Mouse (Mus musculus) ES-E14 (cell line): ENCODE results near the gene U2surp. TPM values are rescaled to one million over a fixed set of nuclear protein-coding genes. Genes with fewer than 3 reads are reported as not detected.

Experiments used
- DNase-seq: peaks from one replicate; pipeline ENCODE4 v3.0.0-alpha.2; 2013; ENCODE audit warnings: low read depth, low spot score
- H3K27ac ChIP-seq: 2 replicates; pipeline ENCODE4 v1.5.1; 2012; ENCODE audit warnings: low read depth, mild to moderate bottlenecking, low read length, moderate library complexity, mixed read lengths; ENCODE audit not compliant: poor library complexity, insufficient read depth, severe bottlenecking
- H3K36me3 ChIP-seq: 2 replicates; pipeline ENCODE4 v1.6.1; 2012; ENCODE audit warnings: mild to moderate bottlenecking, low read length, moderate library complexity, mixed read lengths; ENCODE audit not compliant: control insufficient read depth, poor library complexity, insufficient read depth, severe bottlenecking
- H3K4me1 ChIP-seq, 2 experiments: fragments of 150-350 bp in 1 of 2; sonication (generic) in 1 of 2; 2 replicates each; pipeline ENCODE4 v1.6.1; 2012; ENCODE audit warnings: low read length in 2 of 2, mild to moderate bottlenecking in 1 of 2, mixed read lengths in 1 of 2; ENCODE audit not compliant: control insufficient read depth in 2 of 2, insufficient read depth in 2 of 2, poor library complexity in 1 of 2
- H3K4me3 ChIP-seq, 2 experiments: fragments of 150-350 bp in 1 of 2; sonication (generic) in 1 of 2; 2 replicates each; pipeline ENCODE4 v1.5.1; 2012; ENCODE audit warnings: low read length in 2 of 2, low read depth in 1 of 2, mild to moderate bottlenecking in 1 of 2, mixed read lengths in 1 of 2; ENCODE audit not compliant: insufficient read depth in 1 of 2, poor library complexity in 1 of 2, severe bottlenecking in 1 of 2
- H3K9ac ChIP-seq: 2 replicates; pipeline ENCODE4 v1.6.1; 2012; ENCODE audit warnings: low read depth, mild to moderate bottlenecking, low read length, mixed read lengths; ENCODE audit not compliant: poor library complexity, insufficient read depth, severe bottlenecking
- H3K9me3 ChIP-seq: fragments of 150-350 bp; sonication (generic); 2 replicates; pipeline ENCODE4 v1.6.1; 2012; ENCODE audit warnings: low read depth, mild to moderate bottlenecking, low read length; ENCODE audit not compliant: control insufficient read depth, insufficient read depth
- CHD2 ChIP-seq: IDR thresholded peaks from 2 replicates; pipeline ENCODE4 v1.6.1; 2014; ENCODE audit warnings: mild to moderate bottlenecking, low read depth, low read length, inconsistent platforms
- HCFC1 ChIP-seq: IDR thresholded peaks from 2 replicates; pipeline ENCODE4 v1.6.1; 2012; ENCODE audit warnings: low read length, inconsistent platforms, borderline replicate concordance; ENCODE audit not compliant: insufficient read depth
- MAFK ChIP-seq: IDR thresholded peaks from 2 replicates; pipeline ENCODE4 v1.6.1; 2014; ENCODE audit warnings: mild to moderate bottlenecking, low read depth, low read length, inconsistent platforms; ENCODE audit not compliant: insufficient read depth
- ZC3H11A ChIP-seq: IDR thresholded peaks from 2 replicates; pipeline ENCODE4 v1.6.1; 2012; ENCODE audit warnings: low read depth, mild to moderate bottlenecking, inconsistent platforms, low read length, borderline replicate concordance
- ZNF384 ChIP-seq: IDR thresholded peaks from 2 replicates; pipeline ENCODE4 v1.6.1; 2012; ENCODE audit warnings: low read depth, low read length, inconsistent platforms
- in situ Hi-C, 2 experiments: fragments of 600-800 bp; cut with MboI; formaldehyde crosslinking; loops; one replicate each; pipeline ENCODE4 v1.15.1; 2025; ENCODE audit warnings: low sequenced_read_pairs in 2 of 2, inconsistent platforms in 1 of 2; ENCODE audit not compliant: unreplicated experiment in 2 of 2
- total RNA-seq: library from RNA; depleted of rRNA; stranded (reverse); fragments of 300-350 nt; gene quantifications from 2 replicates; pipeline ENCODE4 v1.2.3, GENCODE M21; 2012

U2surp gene
- total RNA-seq, 1 experiment, result 95.3 TPM

DNA sequence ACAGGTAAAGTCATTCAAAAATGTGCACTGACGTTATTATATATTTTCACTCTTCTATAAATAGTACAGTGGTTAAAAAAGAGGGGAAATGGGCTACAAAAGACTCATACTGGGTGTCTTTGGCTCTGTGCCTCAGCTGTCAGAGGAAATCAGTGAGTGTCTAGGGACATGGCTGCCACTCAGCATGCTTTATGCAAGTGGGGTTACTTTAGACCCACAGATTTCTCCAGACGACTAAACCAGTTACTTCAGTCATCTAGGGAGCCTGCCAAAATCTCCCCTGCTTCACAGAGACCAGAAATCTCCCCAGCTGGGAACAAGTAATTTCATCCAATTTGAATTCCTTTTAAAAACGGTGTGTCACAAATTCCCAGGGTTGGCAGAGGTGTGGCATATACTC, 59.9 kb downstream of the U2surp start:
- in situ Hi-C loops, result no loop called here
- no peaks in the 10 kb centered on the region for H3K4me1 ChIP-seq
- no peak overlapping the region for H3K9ac ChIP-seq
- H3K36me3 ChIP-seq, result no peaks in the 10 kb centered on the region
- H3K9me3 ChIP-seq, result no peaks in the 10 kb centered on the region
- TF ChIP-seq ZC3H11A (no peak), HCFC1 (no peak), CHD2 (no peak), ZNF384 (no peak), MAFK (no peak)
- no peak overlapping the region for H3K4me3 ChIP-seq
- no peak overlapping the region for H3K27ac ChIP-seq
- DNase-seq, result no peak

DNA sequence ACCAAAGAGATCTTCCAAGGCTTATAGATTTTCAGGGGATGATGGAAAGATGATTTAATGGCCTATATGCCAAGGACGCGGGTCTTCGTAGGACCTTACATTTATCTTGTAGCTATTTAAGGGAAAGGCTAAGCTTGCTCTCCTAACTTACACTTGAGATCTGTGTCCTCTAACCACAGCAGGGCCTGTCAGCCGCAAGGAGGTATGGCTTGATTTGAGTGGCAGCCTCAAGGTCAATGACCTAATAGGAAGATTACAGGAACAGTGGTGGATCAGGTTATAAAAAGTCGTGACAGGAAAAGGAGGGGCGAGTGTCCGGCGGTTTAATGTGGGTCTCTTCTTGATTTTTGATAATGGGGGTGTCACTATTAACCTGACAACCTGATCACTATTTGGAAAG, 61.2 kb downstream of the U2surp start:
- no peak overlapping the region for H3K9ac ChIP-seq
- H3K27ac ChIP-seq, result no peak overlapping the region
- no peaks in the 10 kb centered on the region for H3K9me3 ChIP-seq
- no peaks in the 10 kb centered on the region for H3K36me3 ChIP-seq
- in situ Hi-C loops, result no loop called here
- no peak for TF ChIP-seq ZNF384
- TF ChIP-seq HCFC1, result no peak
- no peak for TF ChIP-seq MAFK
- no peak for TF ChIP-seq ZC3H11A
- no peak for TF ChIP-seq CHD2
- H3K4me1 ChIP-seq, result no peaks in the 10 kb centered on the region
- no peak for DNase-seq
- no peak overlapping the region for H3K4me3 ChIP-seq

DNA sequence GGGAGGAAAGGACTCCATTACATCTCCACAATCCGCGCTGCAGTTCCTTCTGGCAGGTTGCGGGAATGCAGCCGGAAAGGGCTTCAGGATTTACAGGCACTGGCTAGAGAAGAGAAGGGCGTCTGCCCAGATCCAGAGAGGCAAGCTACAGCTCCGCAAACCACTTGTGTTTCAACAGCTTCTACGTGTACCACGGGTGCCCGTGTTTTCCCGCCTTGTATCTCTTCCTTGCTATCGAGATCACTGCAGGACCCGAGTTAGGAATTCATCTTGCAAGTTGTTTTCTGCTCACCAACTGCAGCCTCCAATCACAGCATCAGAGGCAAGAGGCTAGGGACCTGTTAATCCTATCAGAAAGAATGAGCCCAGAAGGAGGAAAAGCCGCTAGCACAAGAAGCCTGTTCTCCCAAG, 69.5 kb downstream of the U2surp start:
- Histone ChIP-seq H3K9ac (peak overlapping the region; percentile 26; the same call in 1 of the 2 replicates), H3K27ac (no peak overlapping the region), H3K36me3 (no peaks in the 10 kb centered on the region), H3K4me1 (no peaks in the 10 kb centered on the region), H3K9me3 (no peaks in the 10 kb centered on the region), H3K4me3 (peak overlapping the region in 1 of 2 experiments; percentile 16; a peak in 1 of 4 replicates)
- peak; percentile 15 for DNase-seq
- no peak for TF ChIP-seq MAFK
- no peak for TF ChIP-seq HCFC1
- TF ChIP-seq CHD2, result no peak
- no peak for TF ChIP-seq ZNF384
- no peak for TF ChIP-seq ZC3H11A
- in situ Hi-C loops, result no loop called here

DNA sequence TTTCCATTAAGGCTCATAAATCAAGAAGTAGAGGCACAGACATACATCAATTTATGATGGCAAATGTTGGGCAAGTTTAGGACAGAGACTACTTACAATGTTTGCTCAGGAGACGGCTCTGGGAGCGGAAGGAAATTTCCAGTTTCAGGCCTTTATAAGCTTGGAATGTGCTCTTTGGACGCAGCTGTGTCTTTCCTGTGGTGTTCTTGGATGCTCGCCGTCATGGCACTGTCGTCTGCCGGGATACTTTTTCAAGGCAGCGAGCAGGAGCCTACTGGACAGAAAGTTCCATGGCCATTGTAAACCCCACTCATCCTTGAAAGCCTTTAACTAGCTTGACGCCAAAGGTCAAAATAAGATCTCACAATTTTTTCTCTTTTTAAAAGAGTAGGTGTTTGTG, 73.9 kb downstream of the U2surp start:
- Histone ChIP-seq H3K4me3 (no peak overlapping the region), H3K27ac (no peak overlapping the region), H3K4me1 (peaks cover 0 to 5% of the 10 kb centered on the region in 2 experiments; a peak in 1 of 4 replicates), H3K36me3 (no peaks in the 10 kb centered on the region), H3K9ac (no peak overlapping the region), H3K9me3 (no peaks in the 10 kb centered on the region)
- no peak for DNase-seq
- in situ Hi-C loops, result no loop called here
- TF ChIP-seq CHD2 (no peak), HCFC1 (no peak), ZC3H11A (no peak), ZNF384 (no peak), MAFK (no peak)

DNA sequence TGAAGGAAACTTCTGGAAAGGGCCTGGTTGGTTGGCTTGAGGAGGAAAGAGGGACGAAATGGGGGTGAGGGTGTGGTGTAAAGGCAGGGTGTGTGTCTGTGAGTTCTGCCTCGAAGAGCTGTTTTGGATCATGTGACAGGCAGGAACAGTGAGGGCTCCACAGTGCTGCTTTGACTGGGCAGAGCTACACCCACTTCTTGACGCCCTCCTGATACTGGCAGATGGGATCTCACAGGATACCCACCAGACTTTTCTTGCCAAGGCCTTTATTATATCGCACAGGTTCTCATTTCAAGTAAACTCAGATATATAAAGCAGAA, 75.5 kb downstream of the U2surp start:
- Histone ChIP-seq H3K36me3 (no peaks in the 10 kb centered on the region), H3K4me3 (no peak overlapping the region), H3K27ac (no peak overlapping the region), H3K4me1 (peaks cover 0 to 5% of the 10 kb centered on the region in 2 experiments; a peak in 1 of 4 replicates), H3K9ac (no peak overlapping the region), H3K9me3 (no peaks in the 10 kb centered on the region)
- DNase-seq, result no peak
- in situ Hi-C loops, result no loop called here
- TF ChIP-seq ZNF384 (no peak), HCFC1 (no peak), MAFK (no peak), CHD2 (no peak)
